Mouse (Mus musculus) CH12.LX (cell line): ENCODE results near the gene Arhgef10l. TPM values are rescaled to one million over a fixed set of nuclear protein-coding genes. Genes with fewer than 3 reads are reported as not detected.

Source experiments
- DNase-seq: peaks from one replicate; pipeline ENCODE4 v3.0.0-alpha.2; 2013; ENCODE audit errors: extremely low read depth
- H3K27ac ChIP-seq: 2 replicates; pipeline ENCODE4 v1.5.1; 2012; ENCODE audit warnings: low read depth, mild to moderate bottlenecking, control low read depth, moderate library complexity; ENCODE audit not compliant: insufficient read depth
- H3K27me3 ChIP-seq: replicated peaks from 2 replicates; pipeline ENCODE3; 2012; ENCODE audit warnings: inconsistent platforms
- H3K36me3 ChIP-seq, 2 experiments: replicated peaks in 1 of 2; 2 replicates each; pipeline versions ENCODE3 to v1.6.1; 2012; ENCODE audit warnings: inconsistent platforms in 1 of 2, low read length in 1 of 2, mild to moderate bottlenecking in 1 of 2, mixed read lengths in 1 of 2, moderate library complexity in 1 of 2; ENCODE audit not compliant: control insufficient read depth in 1 of 2, insufficient read depth in 1 of 2
- H3K4me1 ChIP-seq, 2 experiments: 2 replicates each; pipeline ENCODE4 v1.6.1; 2012; ENCODE audit warnings: inconsistent platforms in 1 of 2, moderate library complexity in 1 of 2; ENCODE audit not compliant: insufficient read depth in 2 of 2, control insufficient read depth in 1 of 2
- H3K4me2 ChIP-seq: 2 replicates; pipeline ENCODE4 v1.6.1; 2012; ENCODE audit warnings: low read depth, mild to moderate bottlenecking, control low read depth; ENCODE audit not compliant: poor library complexity, insufficient read depth, severe bottlenecking
- H3K4me3 ChIP-seq, 3 experiments: fragments of 150-350 bp in 1 of 3; sonication (generic) in 1 of 3; replicated peaks in 1 of 3; 2 replicates each; pipeline versions ENCODE3 to v1.5.1; 2011 to 2012; ENCODE audit warnings: low read depth in 2 of 3, low read length in 2 of 3, mild to moderate bottlenecking in 2 of 3, moderate library complexity in 2 of 3, control low read depth in 1 of 3, improper control_type of control experiment in 1 of 3, inconsistent platforms in 1 of 3, mixed read lengths in 1 of 3; ENCODE audit not compliant: poor library complexity in 1 of 3
- H3K79me2 ChIP-seq: replicated peaks from 2 replicates; pipeline ENCODE4 v1.6.1; 2012; ENCODE audit warnings: mild to moderate bottlenecking, moderate library complexity; ENCODE audit not compliant: control insufficient read depth, poor library complexity, insufficient read depth, severe bottlenecking; ENCODE audit errors: extremely low read depth
- H3K9ac ChIP-seq: 2 replicates; pipeline ENCODE4 v1.6.1; 2012; ENCODE audit warnings: low read depth, mild to moderate bottlenecking, control low read depth, moderate library complexity; ENCODE audit not compliant: insufficient read depth
- H3K9me3 ChIP-seq: replicated peaks from 2 replicates; pipeline ENCODE3; 2012; ENCODE audit warnings: low read length, inconsistent platforms, mixed read lengths
- E2F4 ChIP-seq: IDR thresholded peaks from 2 replicates; pipeline ENCODE4 v1.6.1; 2011; ENCODE audit warnings: low read depth, low read length, improper control_type of control experiment; ENCODE audit not compliant: insufficient replicate concordance
- GABPA ChIP-seq: IDR thresholded peaks from 2 replicates; pipeline ENCODE4 v1.6.1; 2012; ENCODE audit warnings: low read depth, low read length, improper control_type of control experiment, inconsistent platforms; ENCODE audit not compliant: insufficient replicate concordance
- JUND ChIP-seq: conservative IDR thresholded peaks from 2 replicates; pipeline ENCODE4 v1.6.1; 2011; ENCODE audit warnings: low read depth, low read length, improper control_type of control experiment
- MAFK ChIP-seq: IDR thresholded peaks from 2 replicates; pipeline ENCODE4 v1.6.1; 2011; ENCODE audit warnings: low read length, improper control_type of control experiment; ENCODE audit not compliant: insufficient replicate concordance
- MEF2A ChIP-seq: IDR thresholded peaks from 2 replicates; pipeline ENCODE4 v1.6.1; 2014; ENCODE audit warnings: low read depth, mild to moderate bottlenecking, inconsistent platforms, low read length, improper control_type of control experiment, borderline replicate concordance
- PAX5 ChIP-seq: IDR thresholded peaks from 2 replicates; pipeline ENCODE4 v1.6.1; 2012; ENCODE audit warnings: low read length, inconsistent platforms, mixed read lengths
- POLR2A ChIP-seq: IDR thresholded peaks from 2 replicates; pipeline ENCODE4 v1.6.1; 2011; ENCODE audit warnings: low read depth, mild to moderate bottlenecking, improper control_type of control experiment, low read length
- POLR2AphosphoS2 ChIP-seq: IDR thresholded peaks from 2 replicates; pipeline ENCODE4 v1.6.1; 2011; ENCODE audit warnings: low read depth, low read length, improper control_type of control experiment
- RCOR1 ChIP-seq: conservative IDR thresholded peaks from 2 replicates; pipeline ENCODE4 v1.6.1; 2012; ENCODE audit warnings: low read depth, mild to moderate bottlenecking, inconsistent platforms, low read length, improper control_type of control experiment
- SIN3A ChIP-seq: IDR thresholded peaks from 2 replicates; pipeline ENCODE4 v1.6.1; 2012; ENCODE audit warnings: low read length, improper control_type of control experiment, inconsistent platforms
- TCF12 ChIP-seq: IDR thresholded peaks from 2 replicates; pipeline ENCODE4 v1.6.1; 2014; ENCODE audit warnings: low read depth, mild to moderate bottlenecking, inconsistent platforms, low read length, improper control_type of control experiment
- USF1 ChIP-seq: IDR thresholded peaks from 2 replicates; pipeline ENCODE4 v1.6.1; 2014; ENCODE audit warnings: low read depth, mild to moderate bottlenecking, inconsistent platforms, low read length, improper control_type of control experiment
- ZMIZ1 ChIP-seq: IDR thresholded peaks from 2 replicates; pipeline ENCODE4 v1.6.1; 2012; ENCODE audit warnings: low read depth, mild to moderate bottlenecking, inconsistent platforms, low read length, improper control_type of control experiment
- ZNF384 ChIP-seq: IDR thresholded peaks from 2 replicates; pipeline ENCODE4 v1.6.1; 2012; ENCODE audit warnings: low read depth, low read length, improper control_type of control experiment, inconsistent platforms
- dilution Hi-C: fragments of 300-500 bp; cut with MboI; formaldehyde crosslinking; loops from 2 replicates; pipeline ENCODE4 v1.14.3; 2020; ENCODE audit warnings: low sequenced_read_pairs; ENCODE audit not compliant: extremely low pct_unique_long_range_greater_than_20kb, extremely low pct_ligation_motif_present
- in situ Hi-C: fragments of 300-500 bp; cut with MboI; formaldehyde crosslinking; loops from 3 replicates; pipeline ENCODE4 v1.14.3; 2019; ENCODE audit warnings: low sequenced_read_pairs, low pct_ligation_motif_present, low pct_unique_long_range_greater_than_20kb, mixed read lengths
- polyA plus RNA-seq: library from polyadenylated mRNA; unstranded; fragments of >175 nt; gene quantifications from 2 replicates; pipeline ENCODE4 v1.2.1, GENCODE M21; 2012; ENCODE audit warnings: low read depth; ENCODE audit not compliant: insufficient read length
- total RNA-seq, 2 experiments: library from RNA; depleted of rRNA; stranded (reverse); fragments of 300-350 nt in 1 of 2; fragments of >200 nt in 1 of 2; gene quantifications; 2 replicates each; pipeline ENCODE4 v1.2.3; 2012 to 2014

The Arhgef10l gene
- total and polyA plus RNA-seq, 3 experiments = 4.5 to 15.8 (median 10.2) TPM

GRCm38 (mm10) chr4:140657681-140658575, 7.9 kb downstream of the Arhgef10l start:
- H3K9ac ChIP-seq = no peak overlapping the region
- H3K79me2 ChIP-seq = no peaks in the 10 kb centered on the region
- in situ Hi-C loops (no loop called here), dilution Hi-C loops (no loop called here)
- DNase-seq = no peak
- no peak overlapping the region for H3K4me3 ChIP-seq
- no peak overlapping the region for H3K27ac ChIP-seq
- no peaks in the 10 kb centered on the region for H3K9me3 ChIP-seq
- no peaks in the 10 kb centered on the region for H3K36me3 ChIP-seq
- no peak overlapping the region for H3K4me2 ChIP-seq
- peaks cover 82% of the 10 kb centered on the region for H3K27me3 ChIP-seq
- TF ChIP-seq JUND (no peak), POLR2AphosphoS2 (no peak), ZNF384 (no peak), MEF2A (no peak), RCOR1 (no peak), POLR2A (no peak), USF1 (no peak), E2F4 (no peak), PAX5 (no peak), GABPA (no peak)
- peaks cover 0 to 14% of the 10 kb centered on the region in 2 experiments; a peak in 2 of 4 replicates for H3K4me1 ChIP-seq

GRCm38 (mm10) chr4:140656529-140656928, 9.3 kb downstream of the Arhgef10l start:
- Histone ChIP-seq H3K9ac (no peak overlapping the region), H3K27me3 (peaks cover 79% of the 10 kb centered on the region), H3K4me1 (peaks cover 0 to 4% of the 10 kb centered on the region in 2 experiments; a peak in 2 of 4 replicates), H3K4me2 (no peak overlapping the region), H3K9me3 (no peaks in the 10 kb centered on the region), H3K79me2 (no peaks in the 10 kb centered on the region), H3K4me3 (no peak overlapping the region), H3K36me3 (no peaks in the 10 kb centered on the region), H3K27ac (no peak overlapping the region)
- dilution Hi-C loops (no loop called here), in situ Hi-C loops (no loop called here)
- TF ChIP-seq ZMIZ1 (no peak), MEF2A (no peak), TCF12 (no peak), E2F4 (no peak)
- DNase-seq = no peak

DNA sequence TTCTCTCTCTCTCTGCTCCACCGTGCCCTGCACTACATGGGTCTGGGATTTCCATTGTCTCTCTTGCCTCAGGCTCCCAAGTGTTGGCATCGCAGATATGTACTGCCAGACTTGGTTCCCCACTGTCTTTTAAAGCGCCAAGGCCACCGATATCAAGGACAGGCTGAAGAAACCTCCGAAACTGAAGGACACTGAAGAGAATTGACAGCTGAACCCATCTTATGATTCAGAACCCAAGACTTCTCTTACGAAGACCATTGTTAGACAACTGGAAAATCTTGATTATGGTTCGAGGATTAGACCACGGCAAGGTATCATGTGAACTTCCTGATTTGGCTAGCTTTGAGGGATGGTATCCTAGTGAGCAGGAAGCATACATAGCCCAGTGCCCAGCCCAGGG, 11.0 kb downstream of the Arhgef10l start:
- in situ Hi-C loops = no loop called here
- no peak for TF ChIP-seq E2F4
- no peak for TF ChIP-seq MEF2A
- no peak for TF ChIP-seq MAFK
- no peak for TF ChIP-seq SIN3A
- TF ChIP-seq ZMIZ1 = no peak
- TF ChIP-seq, all 38 proteins: peak for 0
- H3K79me2 ChIP-seq = no peaks in the 10 kb centered on the region

More for the DNA sequence above, 11.0 kb downstream of the Arhgef10l start:
- no peak overlapping the region for H3K4me2 ChIP-seq
- H3K27me3 ChIP-seq = peaks cover 85% of the 10 kb centered on the region
- no peak overlapping the region for H3K4me3 ChIP-seq
- no peak for DNase-seq
- H3K36me3 ChIP-seq = no peaks in the 10 kb centered on the region
- H3K4me1 ChIP-seq = no peaks in the 10 kb centered on the region
- dilution Hi-C loops = no loop called here
- no peaks in the 10 kb centered on the region for H3K9me3 ChIP-seq
- no peak overlapping the region for H3K9ac ChIP-seq
- H3K27ac ChIP-seq = no peak overlapping the region
